Mouse (Mus musculus): ENCODE results near the gene Sgpp1. TPM values are rescaled to one million over a fixed set of nuclear protein-coding genes. Genes with fewer than 3 reads are reported as not detected.

Sgpp1 gene
- total RNA-seq, 2 experiments from 2014 or later, result 30.3 to 34.4 TPM

- intact Hi-C loops (cut with DNase I), result no loop called here
Measured at GRCm38 (mm10) chr12:75666939-75667338, 68.6 kb downstream of the Sgpp1 start.

GRCm38 (mm10) chr12:75664516-75664810, 71.1 kb downstream of the Sgpp1 start:
- no peak for DNase-seq (ENCODE audit: extremely low spot score in 1 of 2, low spot score in 2 of 2)
- intact Hi-C loops (cut with DNase I), result no loop called here

More at GRCm38 (mm10) chr12:75666939-75667338, 68.6 kb downstream of the Sgpp1 start:
- no peak for DNase-seq (ENCODE audit: extremely low spot score in 1 of 2, low spot score in 2 of 2)

Other genes with a start within 250 kb of the Sgpp1 start
- gene Ppp2r5e, start 139.5 kb downstream of the Sgpp1 start, total RNA-seq (2021), result 10 to 100 TPM; 85.6 to 85.8 TPM
- 1 to 10 TPM; 2.9 to 3.2 TPM for gene Wdr89, start 66.2 kb downstream of the Sgpp1 start, total RNA-seq (2021)
- 10 to 100 TPM; 21.1 to 22.0 TPM for gene Syne2, start 82.4 kb upstream of the Sgpp1 start, total RNA-seq (2021)